Mouse (Mus musculus): ENCODE measurements around the gene Hspb7.

- TF ChIP-seq CTCF (IDR thresholded peaks at IDR 0.05; ENCODE audit: low read depth, low read length): no peak
- TF ChIP-seq POLR2A (IDR thresholded peaks at IDR 0.05; ENCODE audit: extremely low read depth, insufficient read depth, low read length): no peak
These were observed 2.3 kb downstream of the Hspb7 start for GRCm38 (mm10) chr4:141422841-141423240.
